Mouse (Mus musculus) stomach, embryonic 14.5 days (tissue): ENCODE measurements around the gene Krt76. TPM values are rescaled to one million over a fixed set of nuclear protein-coding genes. Genes with fewer than 3 reads are reported as not detected.

ENCODE experiments used
- ATAC-seq: fragments of 200-750 bp; cut with Nextera tagmentation; 2 replicates; pipeline ENCODE4 v1.8.0; 2017; ENCODE audit warnings: low read depth, moderate TSS enrichment; ENCODE audit not compliant: insufficient number of reproducible peaks, insufficient read depth, low FRiP score
- H3K27ac ChIP-seq: fragments of 300-500 bp; sonication (generic); 2 replicates; pipeline ENCODE4 v1.5.1; 2014; ENCODE audit warnings: mild to moderate bottlenecking, low read length, moderate library complexity, mixed read lengths
- H3K27me3 ChIP-seq: fragments of 300-500 bp; sonication (generic); 2 replicates; pipeline ENCODE4 v1.6.1; 2014; ENCODE audit warnings: low read length, control low read depth, mixed read lengths; ENCODE audit not compliant: control insufficient read depth, insufficient read depth
- H3K36me3 ChIP-seq: fragments of 300-500 bp; sonication (generic); 2 replicates; pipeline ENCODE4 v1.6.1; 2014; ENCODE audit warnings: mild to moderate bottlenecking, control low read depth, low read length, moderate library complexity, mixed read lengths; ENCODE audit not compliant: control insufficient read depth, insufficient read depth
- H3K4me1 ChIP-seq: fragments of 300-500 bp; sonication (generic); 2 replicates; pipeline ENCODE4 v1.6.1; 2014; ENCODE audit warnings: low read length, control low read depth, mixed read lengths; ENCODE audit not compliant: control insufficient read depth, insufficient read depth
- H3K4me2 ChIP-seq: fragments of 300-500 bp; sonication (generic); replicated peaks from 2 replicates; pipeline ENCODE4 v1.6.1; 2014; ENCODE audit warnings: low read depth, low read length, control low read depth
- H3K4me3 ChIP-seq: fragments of 300-500 bp; sonication (generic); 2 replicates; pipeline ENCODE4 v1.5.1; 2014; ENCODE audit warnings: low read depth, low read length, control low read depth
- H3K9ac ChIP-seq: fragments of 300-500 bp; sonication (generic); replicated peaks from 2 replicates; pipeline ENCODE4 v1.6.1; 2014; ENCODE audit warnings: low read depth, mild to moderate bottlenecking, control low read depth, low read length, moderate library complexity, mixed read lengths
- H3K9me3 ChIP-seq: fragments of 300-500 bp; sonication (generic); 2 replicates; pipeline ENCODE4 v1.6.1; 2016; ENCODE audit warnings: low read depth, low read length, control low read depth; ENCODE audit not compliant: control insufficient read depth
- WGBS: fragments of 180-500 bp; shearing (Covaris S2); extraction: QIAGEN DNeasy Blood & Tissue Kit; methylation state at CpG from one replicate; pipeline ENCODE4 v1.1.7; 2014; 5-methylcytosine and 5-hydroxymethylcytosine counted together
- polyA plus RNA-seq: library from polyadenylated mRNA; unstranded; fragments of >200 nt; fragmentation: Nextera tagmentation; extraction: Ambion mirVana; gene quantifications from 2 replicates; pipeline ENCODE4 v1.2.1, GENCODE M21; 2014

Krt76 gene
- polyA plus RNA-seq, 1 experiment from 2014 or later: not detected

DNA sequence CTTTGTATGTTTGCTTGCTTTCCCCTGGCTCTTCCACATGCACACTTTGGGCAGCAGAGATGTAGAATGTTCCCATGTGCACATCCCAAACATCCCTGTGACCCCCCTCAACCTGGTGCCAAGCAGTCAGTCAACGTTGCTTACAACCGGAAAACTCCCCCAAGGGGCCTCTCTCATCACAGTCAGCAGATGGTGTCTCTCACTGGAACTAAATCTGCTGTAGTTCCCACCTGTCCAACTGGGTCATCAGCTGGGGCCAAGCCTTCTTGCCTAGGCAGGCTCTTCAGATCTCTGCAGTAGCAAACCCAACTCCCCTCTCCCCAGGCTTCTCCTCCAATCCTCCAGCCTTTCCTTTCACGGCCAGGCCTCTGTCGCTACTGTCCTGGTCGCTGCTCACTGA lies 36.0 kb downstream of the Krt76 start:
- WGBS: 41% methylated on average over 5 of the region's 5 CpGs
- no peak overlapping the region for H3K9ac ChIP-seq
- H3K4me1 ChIP-seq: 0 out of 2 replicates have a peak, but pooled peaks cover 4% of the 10 kb centered on the region
- no peak overlapping the region for H3K27ac ChIP-seq
- H3K4me2 ChIP-seq: no peak overlapping the region
- H3K36me3 ChIP-seq: no peaks in the 10 kb centered on the region
- no peak overlapping the region for H3K4me3 ChIP-seq
- no peak for ATAC-seq
- H3K27me3 ChIP-seq: peaks cover 3% of the 10 kb centered on the region; the same call in 1 of the 2 replicates
- H3K9me3 ChIP-seq: no peaks in the 10 kb centered on the region

DNA sequence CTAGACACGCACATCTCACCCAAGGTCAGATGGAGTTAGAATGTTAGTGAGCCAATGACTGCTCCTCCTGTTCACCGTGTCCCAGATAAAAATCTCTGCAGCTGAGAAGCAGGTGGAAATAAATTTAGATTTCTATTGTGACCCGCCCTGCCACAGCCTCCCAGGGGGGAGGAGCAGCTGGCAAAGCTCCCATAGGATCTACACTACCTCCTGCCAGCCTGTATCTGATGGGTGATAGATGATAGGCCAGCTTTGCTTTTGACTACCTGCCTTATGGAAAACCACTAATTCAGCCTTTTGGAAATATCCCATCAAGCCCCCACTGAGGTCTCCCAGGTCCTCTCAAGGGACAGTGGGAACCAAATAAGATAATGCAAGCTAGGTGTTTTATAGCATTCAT lies 37.0 kb downstream of the Krt76 start:
- Histone ChIP-seq H3K9me3 (no peaks in the 10 kb centered on the region), H3K9ac (no peak overlapping the region), H3K36me3 (no peaks in the 10 kb centered on the region), H3K4me3 (no peak overlapping the region), H3K27ac (no peak overlapping the region), H3K4me2 (no peak overlapping the region), H3K27me3 (peaks cover 3% of the 10 kb centered on the region; the same call in 1 of the 2 replicates), H3K4me1 (0 out of 2 replicates have a peak, but pooled peaks cover 4% of the 10 kb centered on the region)
- no peak for ATAC-seq
- 67% methylated on average over 3 of the region's 3 CpGs for WGBS

DNA sequence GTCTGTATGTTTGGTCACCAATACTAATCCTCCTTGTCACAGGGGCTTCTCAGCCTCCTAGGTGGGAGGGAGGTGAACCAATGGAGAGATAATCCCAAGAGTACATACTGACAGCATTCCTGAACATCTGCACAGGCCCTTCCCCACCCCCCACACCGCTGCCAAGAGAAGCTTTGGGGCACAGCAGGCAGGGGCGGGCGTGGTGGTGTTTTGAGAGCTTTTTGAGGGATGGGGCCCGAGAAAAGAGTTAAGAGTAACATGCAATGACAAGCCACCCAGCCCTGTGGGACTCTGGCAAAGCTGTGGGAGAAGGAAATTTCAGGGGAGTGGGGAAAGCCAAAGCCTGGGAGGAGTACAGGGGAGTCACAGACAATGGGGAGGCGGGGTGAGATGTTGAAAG lies 38.4 kb downstream of the Krt76 start:
- H3K4me1 ChIP-seq: 0 out of 2 replicates have a peak, but pooled peaks cover 4% of the 10 kb centered on the region
- WGBS: 16% methylated on average over 5 of the region's 5 CpGs
- H3K27me3 ChIP-seq: no peaks in the 10 kb centered on the region
- no peak overlapping the region for H3K4me3 ChIP-seq
- H3K27ac ChIP-seq: no peak overlapping the region
- no peaks in the 10 kb centered on the region for H3K9me3 ChIP-seq
- no peak overlapping the region for H3K4me2 ChIP-seq
- H3K36me3 ChIP-seq: no peaks in the 10 kb centered on the region
- H3K9ac ChIP-seq: no peak overlapping the region
- ATAC-seq: peak; percentile 25; the same call in 1 of the 2 replicates

DNA sequence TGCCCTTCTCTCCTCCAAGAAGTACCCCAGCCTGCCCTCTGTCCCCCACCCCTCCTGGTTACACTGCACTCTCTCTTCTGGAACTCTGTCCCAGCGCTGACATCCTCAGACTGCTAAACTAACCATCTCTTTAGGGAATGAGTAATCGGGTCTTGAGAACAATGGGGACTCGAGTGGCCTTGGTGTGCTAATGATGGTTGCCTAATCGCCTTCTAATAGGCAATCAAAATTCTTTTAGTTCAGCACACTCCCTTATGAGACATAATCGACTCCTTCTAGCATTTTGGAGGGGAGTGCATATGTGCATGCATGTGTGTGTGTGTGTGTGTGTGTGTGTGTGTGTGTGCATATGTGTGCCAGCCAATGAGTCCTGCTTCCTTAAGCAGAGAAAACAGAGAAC lies 40.1 kb downstream of the Krt76 start:
- Histone ChIP-seq H3K27ac (no peak overlapping the region), H3K4me1 (no peaks in the 10 kb centered on the region), H3K4me2 (no peak overlapping the region), H3K36me3 (no peaks in the 10 kb centered on the region), H3K4me3 (no peak overlapping the region), H3K9ac (no peak overlapping the region), H3K27me3 (no peaks in the 10 kb centered on the region), H3K9me3 (no peaks in the 10 kb centered on the region)
- no peak for ATAC-seq
- 41% methylated on average over 5 of the region's 5 CpGs for WGBS

DNA sequence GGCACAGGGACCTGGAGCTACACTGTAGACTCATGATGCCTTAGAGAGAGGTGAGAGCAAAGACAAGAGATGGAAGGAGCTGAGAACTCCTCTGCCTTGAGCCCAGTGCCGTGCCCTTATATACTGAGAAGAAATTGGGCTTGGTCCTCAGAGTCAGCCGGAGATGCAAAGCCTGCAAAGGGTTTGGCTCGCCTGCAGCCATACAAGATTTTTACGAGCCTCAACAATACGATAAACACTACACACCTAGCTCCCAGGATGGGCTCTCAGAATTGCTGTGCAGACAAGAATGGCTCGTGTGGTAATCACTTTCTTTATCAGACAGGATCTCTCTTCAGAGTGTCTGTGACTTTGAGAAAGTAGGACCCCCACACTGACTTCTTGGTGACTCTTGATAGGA lies 42.0 kb downstream of the Krt76 start, which contains the start of gene Krt1:
Gene Krt1 (minus strand): TSS at position 101 of the 400 bp plus-strand sequence.
- no peak within 1 kb of the TSS for H3K27ac ChIP-seq
- no peaks in the 10 kb centered on the region for H3K36me3 ChIP-seq
- no peak within 1 kb of the TSS for H3K4me2 ChIP-seq
- H3K4me3 ChIP-seq: no peak within 1 kb of the TSS
- 0 out of 2 replicates have a peak, but pooled peaks cover 4% of the 10 kb centered on the region for H3K27me3 ChIP-seq
- ATAC-seq: no peak
- H3K9ac ChIP-seq: no peak within 1 kb of the TSS
- H3K4me1 ChIP-seq: no peaks in the 10 kb centered on the region
- 80% methylated on average over 6 of the region's 6 CpGs for WGBS
- no peaks in the 10 kb centered on the region for H3K9me3 ChIP-seq

DNA sequence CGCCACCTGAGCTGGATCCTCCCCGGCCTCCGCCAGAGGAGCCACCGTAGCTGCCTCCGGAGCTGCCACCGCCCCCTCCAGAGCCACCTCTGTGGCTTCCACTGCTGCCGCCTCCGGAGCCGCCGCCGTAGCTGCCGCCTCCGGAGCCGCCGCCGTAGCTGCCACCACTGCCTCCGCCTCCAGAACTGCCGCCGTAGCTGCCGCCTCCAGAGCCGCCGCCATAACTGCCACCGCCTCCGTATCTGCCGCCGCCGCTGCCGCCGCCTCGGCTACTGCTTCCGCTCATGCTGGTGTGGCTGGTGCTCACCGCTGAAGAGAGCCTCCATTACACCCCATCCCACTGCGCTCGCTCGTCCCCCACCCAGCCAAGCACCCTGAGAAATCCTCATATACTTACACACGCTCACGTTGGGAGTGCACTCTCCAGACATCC lies 46.7 kb downstream of the Krt76 start:
- peak overlapping the region; percentile 91 for H3K4me2 ChIP-seq
- peak; percentile 44; the same call in 1 of the 2 replicates for ATAC-seq
- H3K27me3 ChIP-seq: 0 out of 2 replicates have a peak, but pooled peaks cover 4% of the 10 kb centered on the region
- H3K9me3 ChIP-seq: no peaks in the 10 kb centered on the region
- WGBS: under 1% methylated on average over 29 of the region's 37 CpGs
- H3K27ac ChIP-seq: peak overlapping the region; percentile 58; the same call in 1 of the 2 replicates
- no peaks in the 10 kb centered on the region for H3K36me3 ChIP-seq
- H3K9ac ChIP-seq: peak overlapping the region; percentile 58
- H3K4me1 ChIP-seq: no peaks in the 10 kb centered on the region
- peak overlapping the region; percentile 50 for H3K4me3 ChIP-seq

DNA sequence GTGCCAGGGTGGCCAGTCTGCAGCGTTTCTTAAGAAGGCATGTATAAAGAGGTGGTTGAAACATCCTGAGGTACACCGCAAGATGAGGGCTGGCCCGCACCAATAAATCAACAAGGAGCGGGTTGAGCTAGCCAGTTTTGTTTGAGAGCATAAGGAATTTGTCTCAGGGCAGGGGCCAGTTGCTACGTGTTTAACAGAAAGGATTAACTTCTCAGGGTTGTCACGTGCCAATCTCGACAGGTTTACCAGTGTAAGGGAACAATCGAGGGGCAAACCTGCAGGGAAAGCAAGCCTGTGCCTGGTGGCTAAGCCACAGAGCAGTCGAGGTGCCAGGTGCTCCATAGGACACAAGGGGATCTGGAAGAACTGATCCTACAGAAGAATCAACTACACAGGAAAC lies 49.5 kb downstream of the Krt76 start:
- no peak overlapping the region for H3K4me2 ChIP-seq
- H3K9ac ChIP-seq: no peak overlapping the region
- H3K36me3 ChIP-seq: no peaks in the 10 kb centered on the region
- no peaks in the 10 kb centered on the region for H3K4me1 ChIP-seq
- 42% methylated on average over 9 of the region's 9 CpGs for WGBS
- no peak overlapping the region for H3K4me3 ChIP-seq
- no peak for ATAC-seq
- H3K9me3 ChIP-seq: no peaks in the 10 kb centered on the region
- 0 out of 2 replicates have a peak, but pooled peaks cover 4% of the 10 kb centered on the region for H3K27me3 ChIP-seq
- H3K27ac ChIP-seq: no peak overlapping the region

DNA sequence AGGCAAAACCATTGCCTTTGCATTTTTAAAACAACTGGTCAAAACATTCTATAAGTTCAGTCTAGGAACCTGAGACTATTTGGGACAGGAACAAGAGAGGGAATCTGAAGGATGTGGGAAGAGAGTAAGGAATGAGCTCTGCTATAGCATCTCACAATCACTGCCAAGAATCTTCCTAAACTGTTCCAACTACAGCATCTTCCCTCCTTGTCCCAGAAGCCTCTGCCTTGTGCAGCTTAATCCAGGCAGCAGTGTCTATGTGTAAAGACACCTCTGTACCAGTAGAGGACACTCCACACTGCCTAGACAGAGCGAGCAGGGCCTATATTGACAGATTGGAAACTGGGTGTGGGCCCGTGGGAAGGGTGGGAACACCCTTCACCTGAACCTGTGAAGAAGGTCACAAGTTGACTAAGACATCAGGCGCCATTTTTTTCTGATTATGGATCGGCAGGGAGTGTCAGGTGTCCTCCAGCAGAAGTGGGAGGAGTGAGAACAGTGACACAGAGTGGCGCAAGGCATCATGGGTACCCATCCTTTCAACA lies 57.9 kb downstream of the Krt76 start:
- no peak for ATAC-seq
- WGBS: 60% methylated on average over 5 of the region's 5 CpGs
- no peak overlapping the region for H3K4me3 ChIP-seq

More for the DNA sequence above, 57.9 kb downstream of the Krt76 start:
- Histone ChIP-seq H3K27ac (no peak overlapping the region), H3K27me3 (no peaks in the 10 kb centered on the region), H3K4me2 (no peak overlapping the region), H3K9me3 (no peaks in the 10 kb centered on the region), H3K36me3 (no peaks in the 10 kb centered on the region), H3K4me1 (no peaks in the 10 kb centered on the region), H3K9ac (no peak overlapping the region)
